Mouse (Mus musculus) C2C12 (cell line): ENCODE measurements around the gene Uox. TPM values are rescaled to one million over a fixed set of nuclear protein-coding genes. Genes with fewer than 3 reads are reported as not detected.

Experiments used
- H3K27me3 ChIP-seq: one replicate; pipeline ENCODE4 v1.6.1; 2011; ENCODE audit not compliant: control insufficient read depth, insufficient read depth, insufficient read length
- H3K36me3 ChIP-seq: one replicate; pipeline ENCODE4 v1.6.1; 2011; ENCODE audit not compliant: control insufficient read depth, insufficient read depth
- H3K4me3 ChIP-seq: one replicate; pipeline ENCODE4 v1.5.1; 2011; ENCODE audit warnings: mild to moderate bottlenecking, control low read depth; ENCODE audit not compliant: poor library complexity, insufficient read depth, severe bottlenecking
- H3K79me2 ChIP-seq: one replicate; pipeline ENCODE4 v1.6.1; 2011; ENCODE audit not compliant: control insufficient read depth, insufficient read depth
- H3K79me3 ChIP-seq: one replicate; pipeline ENCODE4 v1.6.1; 2011; ENCODE audit warnings: low read depth, control low read depth
- H3ac ChIP-seq: one replicate; pipeline ENCODE3; 2011; ENCODE audit warnings: low read depth; ENCODE audit not compliant: control insufficient read depth, insufficient read length
- CEBPB ChIP-seq: IDR thresholded peaks from one replicate; pipeline ENCODE4 v1.6.1; 2011; ENCODE audit warnings: low read depth, mild to moderate bottlenecking, control low read depth, moderate library complexity
- CTCF ChIP-seq: IDR thresholded peaks from one replicate; pipeline ENCODE4 v1.5.1; 2011; ENCODE audit not compliant: control insufficient read depth, insufficient read depth, insufficient read length
- FOSL1 ChIP-seq: IDR thresholded peaks from one replicate; pipeline ENCODE4 v1.8.0; 2011; ENCODE audit warnings: mild to moderate bottlenecking, low read length; ENCODE audit not compliant: poor library complexity, insufficient read depth, severe bottlenecking
- MAX ChIP-seq: IDR thresholded peaks from one replicate; pipeline ENCODE4 v1.6.1; 2011; ENCODE audit warnings: mild to moderate bottlenecking, control low read depth
- MYOD1 ChIP-seq: IDR thresholded peaks from one replicate; pipeline ENCODE4 v1.6.1; 2011; ENCODE audit warnings: low read depth; ENCODE audit not compliant: control insufficient read depth, insufficient read length
- MYOG ChIP-seq: IDR thresholded peaks from one replicate; pipeline ENCODE4 v1.6.1; 2011; ENCODE audit not compliant: control insufficient read depth, insufficient read length; ENCODE audit errors: extremely low read depth
- USF1 ChIP-seq: IDR thresholded peaks from one replicate; pipeline ENCODE4 v1.6.1; 2011; ENCODE audit warnings: low read depth, mild to moderate bottlenecking, control low read depth, moderate library complexity
- polyA plus RNA-seq: library from polyadenylated mRNA; unstranded; fragments of >200 nt; fragmentation: generic; extraction: Trizol; gene quantifications from one replicate; pipeline ENCODE4 v1.2.1, GENCODE M21; 2012; ENCODE audit warnings: missing spikeins

Uox gene
- polyA plus RNA-seq, 1 experiment = not detected

GRCm38 (mm10) chr3:146599198-146599900, 29.1 kb downstream of the Uox start:
- Histone ChIP-seq H3ac (no peak overlapping the region), H3K36me3 (no peaks in the 10 kb centered on the region), H3K4me3 (no peak overlapping the region), H3K79me2 (no peaks in the 10 kb centered on the region), H3K27me3 (no peaks in the 10 kb centered on the region), H3K79me3 (no peaks in the 10 kb centered on the region)
- TF ChIP-seq MYOD1 (no peak), CEBPB (no peak), MAX (no peak), FOSL1 (no peak), USF1 (no peak), CTCF (no peak), MYOG (no peak)

GRCm38 (mm10) chr3:146601205-146601604, 31.0 kb downstream of the Uox start:
- Histone ChIP-seq H3K79me3 (no peaks in the 10 kb centered on the region), H3K36me3 (no peaks in the 10 kb centered on the region), H3K27me3 (no peaks in the 10 kb centered on the region), H3K79me2 (no peaks in the 10 kb centered on the region), H3ac (no peak overlapping the region), H3K4me3 (no peak overlapping the region)
- TF ChIP-seq USF1 (no peak), CTCF (no peak), CEBPB (no peak), MYOD1 (no peak), MAX (no peak), FOSL1 (no peak), MYOG (no peak)

GRCm38 (mm10) chr3:146602531-146602930, 32.3 kb downstream of the Uox start:
- Histone ChIP-seq H3ac (no peak overlapping the region), H3K79me2 (no peaks in the 10 kb centered on the region), H3K27me3 (no peaks in the 10 kb centered on the region), H3K36me3 (no peaks in the 10 kb centered on the region), H3K4me3 (no peak overlapping the region), H3K79me3 (no peaks in the 10 kb centered on the region)
- no peak for TF ChIP-seq MYOG
- TF ChIP-seq CEBPB = no peak
- TF ChIP-seq MAX = no peak
- no peak for TF ChIP-seq MYOD1
- no peak for TF ChIP-seq USF1
- no peak for TF ChIP-seq CTCF
- TF ChIP-seq FOSL1 = no peak

GRCm38 (mm10) chr3:146604647-146605046, 34.4 kb downstream of the Uox start:
- H3ac ChIP-seq = no peak overlapping the region
- H3K27me3 ChIP-seq = no peaks in the 10 kb centered on the region
- no peaks in the 10 kb centered on the region for H3K79me2 ChIP-seq
- TF ChIP-seq CTCF = no peak
- TF ChIP-seq CEBPB = no peak
- no peak for TF ChIP-seq FOSL1
- no peak for TF ChIP-seq MYOD1
- TF ChIP-seq MAX = no peak
- no peak for TF ChIP-seq MYOG
- TF ChIP-seq USF1 = no peak
- no peaks in the 10 kb centered on the region for H3K79me3 ChIP-seq
- no peaks in the 10 kb centered on the region for H3K36me3 ChIP-seq
- no peak overlapping the region for H3K4me3 ChIP-seq

- H3K79me3 ChIP-seq = no peaks in the 10 kb centered on the region
- H3K27me3 ChIP-seq = no peaks in the 10 kb centered on the region
- H3K36me3 ChIP-seq = no peaks in the 10 kb centered on the region
- H3K79me2 ChIP-seq = no peaks in the 10 kb centered on the region
- H3K4me3 ChIP-seq = no peak overlapping the region
- no peak for TF ChIP-seq FOSL1
- no peak for TF ChIP-seq MAX
- TF ChIP-seq USF1 = no peak
- TF ChIP-seq CEBPB = no peak
- TF ChIP-seq MYOD1 = no peak
- TF ChIP-seq CTCF = no peak
- no peak for TF ChIP-seq MYOG
- no peak overlapping the region for H3ac ChIP-seq
Observed at GRCm38 (mm10) chr3:146607368-146607767, 37.1 kb downstream of the Uox start.

- H3K27me3 ChIP-seq = no peaks in the 10 kb centered on the region
- no peak for TF ChIP-seq USF1
- no peak for TF ChIP-seq CTCF
- TF ChIP-seq MYOG = no peak
- TF ChIP-seq FOSL1 = no peak
- no peak for TF ChIP-seq MYOD1
- no peak for TF ChIP-seq MAX
- no peak for TF ChIP-seq CEBPB
- no peaks in the 10 kb centered on the region for H3K79me2 ChIP-seq
- H3K36me3 ChIP-seq = no peaks in the 10 kb centered on the region
- no peaks in the 10 kb centered on the region for H3K79me3 ChIP-seq
- H3K4me3 ChIP-seq = no peak overlapping the region
- no peak overlapping the region for H3ac ChIP-seq
Observed at GRCm38 (mm10) chr3:146610322-146610721, 40.1 kb downstream of the Uox start.
